Mouse (Mus musculus) E14TG2a.4 (cell line): ENCODE measurements around the gene Ttc41.
A peak's percentile ranks its signal among the peaks of the same experiment; 100 is the strongest.

Experiments
- H3K27me3 ChIP-seq: 2 replicates; pipeline ENCODE4 v1.6.1; 2014; ENCODE audit warnings: low read length, control low read depth; ENCODE audit not compliant: insufficient read depth
- H3K36me3 ChIP-seq: 2 replicates; pipeline ENCODE4 v1.6.1; 2014; ENCODE audit warnings: low read length, control low read depth; ENCODE audit not compliant: insufficient read depth
- H3K4me1 ChIP-seq: replicated peaks from 2 replicates; pipeline ENCODE4 v1.6.1; 2014; ENCODE audit warnings: low read depth, low read length, control low read depth
- H3K4me3 ChIP-seq: replicated peaks from 2 replicates; pipeline ENCODE4 v1.5.1; 2014; ENCODE audit warnings: mild to moderate bottlenecking, low read length
- H3K9me3 ChIP-seq: 2 replicates; pipeline ENCODE4 v1.6.1; 2014; ENCODE audit warnings: low read length, control low read depth
- CTCF ChIP-seq: conservative IDR thresholded peaks from 2 replicates; pipeline ENCODE4 v1.5.1; 2014; ENCODE audit warnings: low read length
- NANOG ChIP-seq: IDR thresholded peaks from 2 replicates; pipeline ENCODE4 v1.6.1; 2014; ENCODE audit warnings: borderline replicate concordance, low read length, mixed read lengths
- POU5F1 ChIP-seq: IDR thresholded peaks from 2 replicates; pipeline ENCODE4 v1.6.1; 2014; ENCODE audit warnings: low read length, borderline replicate concordance

The Ttc41 gene

GRCm38 (mm10) chr10:86783561-86783960 is 78.0 kb downstream of the Ttc41 start:
- TF ChIP-seq NANOG (no peak), POU5F1 (no peak), CTCF (no peak)
- Histone ChIP-seq H3K9me3 (no peaks in the 10 kb centered on the region), H3K36me3 (no peaks in the 10 kb centered on the region), H3K4me3 (no peak overlapping the region), H3K27me3 (peaks cover 2% of the 10 kb centered on the region; the same call in 1 of the 2 replicates), H3K4me1 (peaks cover 85% of the 10 kb centered on the region)

GRCm38 (mm10) chr10:86784126-86784675 is 78.6 kb downstream of the Ttc41 start:
- no peaks in the 10 kb centered on the region for H3K9me3 ChIP-seq
- no peak overlapping the region for H3K4me3 ChIP-seq
- no peaks in the 10 kb centered on the region for H3K36me3 ChIP-seq
- TF ChIP-seq NANOG (peak; percentile 73; the same call in 1 of the 2 replicates), POU5F1 (no peak)
- H3K27me3 ChIP-seq = peaks cover 2% of the 10 kb centered on the region; the same call in 1 of the 2 replicates
- H3K4me1 ChIP-seq = peaks cover 92% of the 10 kb centered on the region

GRCm38 (mm10) chr10:86785396-86785795 is 79.8 kb downstream of the Ttc41 start:
- H3K36me3 ChIP-seq = no peaks in the 10 kb centered on the region
- TF ChIP-seq POU5F1 = no peak
- TF ChIP-seq NANOG = no peak
- no peak for TF ChIP-seq CTCF
- no peaks in the 10 kb centered on the region for H3K27me3 ChIP-seq
- no peaks in the 10 kb centered on the region for H3K9me3 ChIP-seq
- peaks cover 92% of the 10 kb centered on the region for H3K4me1 ChIP-seq
- H3K4me3 ChIP-seq = no peak overlapping the region

- H3K36me3 ChIP-seq = no peaks in the 10 kb centered on the region
- TF ChIP-seq POU5F1 (no peak), CTCF (no peak), NANOG (no peak)
Measured at GRCm38 (mm10) chr10:86786083-86786482, 80.5 kb downstream of the Ttc41 start.

GRCm38 (mm10) chr10:86788193-86788592 is 82.6 kb downstream of the Ttc41 start:
- peaks cover 88% of the 10 kb centered on the region for H3K4me1 ChIP-seq
- TF ChIP-seq NANOG = no peak
- no peak for TF ChIP-seq POU5F1
- no peak for TF ChIP-seq CTCF
- no peaks in the 10 kb centered on the region for H3K27me3 ChIP-seq
- H3K36me3 ChIP-seq = no peaks in the 10 kb centered on the region
- H3K4me3 ChIP-seq = no peak overlapping the region
- no peaks in the 10 kb centered on the region; the same call in 1 of the 2 replicates for H3K9me3 ChIP-seq

More at GRCm38 (mm10) chr10:86786083-86786482, 80.5 kb downstream of the Ttc41 start:
- peaks cover 92% of the 10 kb centered on the region for H3K4me1 ChIP-seq
- H3K27me3 ChIP-seq = no peaks in the 10 kb centered on the region
- H3K9me3 ChIP-seq = no peaks in the 10 kb centered on the region
- no peak overlapping the region for H3K4me3 ChIP-seq

- Histone ChIP-seq H3K9me3 (peaks cover 8% of the 10 kb centered on the region; the same call in 1 of the 2 replicates), H3K27me3 (no peaks in the 10 kb centered on the region), H3K36me3 (no peaks in the 10 kb centered on the region), H3K4me3 (no peak overlapping the region), H3K4me1 (peaks cover 85% of the 10 kb centered on the region)
- TF ChIP-seq NANOG (no peak), POU5F1 (no peak), CTCF (no peak)
Measured at GRCm38 (mm10) chr10:86789146-86789672, 83.6 kb downstream of the Ttc41 start.

- H3K27me3 ChIP-seq = no peaks in the 10 kb centered on the region
- no peak for TF ChIP-seq NANOG
- no peak for TF ChIP-seq CTCF
- no peak for TF ChIP-seq POU5F1
- peaks cover 8% of the 10 kb centered on the region; the same call in 1 of the 2 replicates for H3K9me3 ChIP-seq
- no peak overlapping the region for H3K4me3 ChIP-seq
- H3K36me3 ChIP-seq = no peaks in the 10 kb centered on the region
- H3K4me1 ChIP-seq = peaks cover 72% of the 10 kb centered on the region
Measured at GRCm38 (mm10) chr10:86791507-86792184, 86.0 kb downstream of the Ttc41 start.

- H3K4me1 ChIP-seq = peaks cover 59% of the 10 kb centered on the region
- peaks cover 8% of the 10 kb centered on the region; the same call in 1 of the 2 replicates for H3K9me3 ChIP-seq
Measured at GRCm38 (mm10) chr10:86793509-86793951, 87.9 kb downstream of the Ttc41 start.

More at GRCm38 (mm10) chr10:86793509-86793951, 87.9 kb downstream of the Ttc41 start:
- no peaks in the 10 kb centered on the region for H3K36me3 ChIP-seq
- H3K4me3 ChIP-seq = no peak overlapping the region
- no peak for TF ChIP-seq CTCF
- no peak for TF ChIP-seq NANOG
- no peak for TF ChIP-seq POU5F1
- H3K27me3 ChIP-seq = no peaks in the 10 kb centered on the region
